Mouse (Mus musculus): ENCODE data around the gene Ppie. TPM values are rescaled to one million over a fixed set of nuclear protein-coding genes. Genes with fewer than 3 reads are reported as not detected.

Gene Ppie
- 41.2 and 43.8 TPM in 2 replicates for polyA plus RNA-seq (2015; fragmentation: Nextera tagmentation; extraction: Ambion mirVana)

DNA sequence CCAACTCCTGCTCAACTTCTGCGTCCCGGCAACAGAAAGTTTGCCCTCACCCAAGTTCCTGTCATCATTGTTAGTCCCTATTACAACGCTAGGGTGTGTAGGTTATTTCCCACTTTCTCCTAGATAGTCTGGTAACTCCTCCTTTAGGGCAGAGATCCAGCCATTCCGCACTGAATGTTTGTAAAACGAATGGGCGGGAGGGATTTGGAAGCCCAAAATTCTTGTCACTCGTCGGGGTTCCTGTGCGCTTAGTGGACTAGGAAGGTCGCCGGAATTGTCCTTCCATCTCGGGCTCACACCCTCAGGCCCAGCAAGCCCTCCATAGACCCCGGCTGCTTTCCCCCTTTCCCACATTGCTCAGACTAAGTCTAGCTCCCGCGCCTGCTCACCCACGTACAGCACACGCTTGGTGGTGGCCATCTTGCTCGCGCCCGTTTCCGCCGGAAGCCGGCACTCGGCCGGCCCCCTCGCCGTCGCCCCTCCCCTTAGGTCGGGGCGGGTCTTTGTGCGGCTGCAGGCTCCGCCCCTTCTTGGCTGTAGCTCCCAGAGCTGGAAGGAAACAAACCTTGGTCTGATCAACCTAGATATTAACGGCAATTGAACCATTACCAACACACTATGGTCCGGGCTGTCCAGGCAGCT, at the start of gene Ppie:
Gene Ppie, minus strand, starts transcription at position 439 of the 642 bp plus-strand sequence.
- Histone ChIP-seq H3K27me3 (replicated peaks; ENCODE audit: insufficient read depth, low read length) (no peaks in the 10 kb centered on the region), H3K9me3 (ENCODE audit: low read length) (no peaks in the 10 kb centered on the region), H3K4me1 (ENCODE audit: insufficient read depth, low read depth, low read length) (peaks cover 11% of the 10 kb centered on the region; the same call in 1 of the 2 replicates), H3K36me3 (ENCODE audit: insufficient read depth, low read length) (peaks cover 13% of the 10 kb centered on the region; the same call in 1 of the 2 replicates), H3K4me2 (replicated peaks; ENCODE audit: low read depth, low read length) (peak within 1 kb of the TSS; percentile 77), H3K4me3 (ENCODE audit: low read depth, low read length) (peak within 1 kb of the TSS; percentile 49), H3K27ac (ENCODE audit: low read length) (peak within 1 kb of the TSS; percentile 68), H3K9ac (replicated peaks; ENCODE audit: low read depth) (peak within 1 kb of the TSS; percentile 47)
- WGBS = under 1% methylated on average over 34 of the region's 34 CpGs
- DNase-seq (ENCODE audit: low spot score) (peak; percentile 94), ATAC-seq (peak; percentile 99)
- TF ChIP-seq EP300 (IDR thresholded peaks at IDR 0.05) = no peak
- TF ChIP-seq CTCF (IDR thresholded peaks at IDR 0.05) = peak; percentile 47

DNA sequence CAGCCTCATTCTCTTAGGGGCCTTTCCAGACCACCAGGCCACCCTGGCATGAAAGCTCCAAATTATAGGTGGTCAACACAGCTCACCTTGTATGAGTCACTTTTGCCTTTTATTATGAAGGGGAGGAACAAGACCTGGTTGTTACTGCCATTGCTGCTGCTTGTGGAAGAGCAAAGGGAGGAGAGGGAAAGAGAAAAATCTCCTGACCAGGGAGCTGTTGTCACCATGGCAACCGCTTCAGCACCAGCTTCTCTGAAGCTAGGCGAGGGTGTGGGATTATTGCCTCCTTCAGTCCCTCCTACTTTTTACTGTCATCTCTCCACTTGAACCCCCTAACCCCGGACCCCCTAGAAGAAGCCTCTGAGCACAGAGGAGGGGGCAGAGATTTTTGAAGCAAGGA, 45.1 kb upstream of the Ppie start:
- no peak overlapping the region for H3K27ac ChIP-seq (ENCODE audit: low read length)
- ATAC-seq (no peak), DNase-seq (ENCODE audit: low spot score) (no peak)
- H3K4me1 ChIP-seq (ENCODE audit: insufficient read depth, low read depth, low read length) = peaks cover 6% of the 10 kb centered on the region; the same call in 1 of the 2 replicates
- no peak overlapping the region for H3K9ac ChIP-seq (replicated peaks; ENCODE audit: low read depth)
- no peaks in the 10 kb centered on the region for H3K36me3 ChIP-seq (ENCODE audit: insufficient read depth, low read length)
- H3K9me3 ChIP-seq (ENCODE audit: low read length) = no peaks in the 10 kb centered on the region
- H3K27me3 ChIP-seq (replicated peaks; ENCODE audit: insufficient read depth, low read length) = peaks cover 37% of the 10 kb centered on the region
- WGBS = 53% methylated on average over 3 of the region's 3 CpGs
- no peak overlapping the region for H3K4me3 ChIP-seq (ENCODE audit: low read depth, low read length)
- TF ChIP-seq EP300 (IDR thresholded peaks at IDR 0.05) = no peak
- TF ChIP-seq CTCF (IDR thresholded peaks at IDR 0.05) = no peak
- no peak overlapping the region for H3K4me2 ChIP-seq (replicated peaks; ENCODE audit: low read depth, low read length)

DNA sequence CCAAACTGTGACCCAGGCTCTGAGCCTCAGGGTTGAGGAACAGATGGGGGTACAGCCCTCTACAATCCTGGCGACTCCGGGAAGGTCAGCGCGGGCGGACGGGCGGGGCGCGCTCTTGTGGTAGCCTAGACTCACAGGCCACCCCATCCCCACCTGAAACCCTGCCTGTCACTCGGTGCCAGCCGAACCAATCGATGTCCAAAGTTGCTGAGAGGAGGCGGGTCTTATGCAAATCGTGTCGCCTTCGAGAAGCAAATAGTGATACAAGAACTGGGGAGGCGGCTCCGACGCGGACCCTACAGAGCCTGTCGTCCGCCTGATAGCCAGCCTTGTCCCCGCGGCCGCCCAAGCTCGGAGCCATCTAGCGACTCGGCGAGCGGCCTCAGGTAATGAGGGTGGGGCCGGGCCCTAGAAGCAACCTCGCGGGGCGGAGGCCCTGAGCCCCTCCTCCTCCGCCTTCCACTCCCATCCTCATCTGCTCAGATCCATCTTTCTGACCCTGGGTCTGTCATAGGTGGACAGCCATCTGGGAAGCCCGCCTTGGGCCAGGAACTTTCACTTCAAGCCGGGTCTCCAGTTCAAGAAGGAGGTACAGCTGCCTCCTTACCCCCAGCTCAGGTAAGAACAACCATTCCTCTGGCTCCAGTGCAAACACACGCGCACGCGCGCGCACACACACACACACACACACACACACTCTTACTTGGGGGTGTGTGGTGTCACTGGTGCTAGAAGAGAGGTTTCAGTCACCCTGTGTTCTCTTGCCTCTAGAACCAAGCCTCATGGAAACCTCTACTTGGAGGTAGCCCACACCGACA, 43.7 kb upstream of the Ppie start:
- DNase-seq (ENCODE audit: low spot score) = peak; percentile 73
- Histone ChIP-seq H3K4me2 (replicated peaks; ENCODE audit: low read depth, low read length) (peak overlapping the region; percentile 56), H3K4me3 (ENCODE audit: low read depth, low read length) (peak overlapping the region; percentile 29), H3K9me3 (ENCODE audit: low read length) (no peaks in the 10 kb centered on the region), H3K27ac (ENCODE audit: low read length) (no peak overlapping the region), H3K9ac (replicated peaks; ENCODE audit: low read depth) (no peak overlapping the region), H3K4me1 (ENCODE audit: insufficient read depth, low read depth, low read length) (peaks cover 6% of the 10 kb centered on the region; the same call in 1 of the 2 replicates), H3K36me3 (ENCODE audit: insufficient read depth, low read length) (no peaks in the 10 kb centered on the region), H3K27me3 (replicated peaks; ENCODE audit: insufficient read depth, low read length) (peaks cover 37% of the 10 kb centered on the region)
- no peak for TF ChIP-seq EP300 (IDR thresholded peaks at IDR 0.05)
- no peak for TF ChIP-seq CTCF (IDR thresholded peaks at IDR 0.05)
- WGBS = 7% methylated on average over 42 of the region's 44 CpGs
- peak; percentile 89 for ATAC-seq

DNA sequence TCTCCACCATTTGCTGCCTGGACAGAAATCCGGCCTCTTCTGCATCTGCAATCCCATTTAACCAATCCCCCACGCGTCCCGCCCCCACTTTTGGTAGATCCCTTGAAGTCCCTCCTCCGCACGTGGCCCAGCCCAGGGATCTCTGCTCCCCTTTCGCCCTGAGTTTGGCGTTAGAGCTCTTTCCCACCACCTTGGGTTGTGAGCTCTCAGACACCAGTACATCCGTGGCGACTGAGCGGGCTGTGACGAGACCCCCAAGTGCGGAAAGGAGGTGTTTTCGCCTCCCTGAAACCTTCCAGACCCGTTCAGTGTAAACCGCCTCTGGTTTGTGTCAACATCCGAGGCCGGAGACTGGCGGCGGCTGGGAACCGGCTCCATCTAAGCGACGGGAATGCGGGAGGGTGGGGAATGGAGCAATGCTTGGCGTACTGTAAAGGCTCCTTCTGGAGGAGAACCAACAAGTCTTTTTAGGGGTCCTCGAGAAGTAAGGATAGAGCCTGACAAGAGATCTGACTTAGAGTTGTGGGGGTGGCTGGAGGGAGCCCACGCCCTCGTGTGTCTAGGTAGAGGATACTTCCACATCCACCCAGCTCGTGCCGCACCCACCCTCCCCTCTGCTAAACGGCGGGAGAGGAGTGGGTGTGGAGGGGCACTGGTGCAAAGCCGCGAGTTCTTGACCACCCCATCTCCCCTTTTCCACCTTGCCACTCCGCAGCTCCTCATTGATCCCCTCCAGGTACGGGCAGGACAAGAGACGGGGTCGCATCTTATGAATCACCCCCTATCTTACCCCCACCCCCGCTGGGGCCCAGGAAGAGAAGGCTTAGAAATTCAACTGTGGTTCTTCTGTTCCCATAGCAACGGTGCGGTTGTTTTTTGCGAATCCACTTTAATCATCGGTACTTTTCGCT, 42.8 kb upstream of the Ppie start, which contains the start of gene Hpcal4:
Gene Hpcal4, plus strand, starts transcription at position 900 of the 911 bp plus-strand sequence.
- TF ChIP-seq CTCF (IDR thresholded peaks at IDR 0.05) (no peak), EP300 (IDR thresholded peaks at IDR 0.05) (no peak)
- Histone ChIP-seq H3K4me2 (replicated peaks; ENCODE audit: low read depth, low read length) (peak within 1 kb of the TSS; percentile 56), H3K9me3 (ENCODE audit: low read length) (no peaks in the 10 kb centered on the region), H3K9ac (replicated peaks; ENCODE audit: low read depth) (no peak within 1 kb of the TSS), H3K27ac (ENCODE audit: low read length) (no peak within 1 kb of the TSS), H3K27me3 (replicated peaks; ENCODE audit: insufficient read depth, low read length) (peaks cover 37% of the 10 kb centered on the region), H3K4me1 (ENCODE audit: insufficient read depth, low read depth, low read length) (peaks cover 6% of the 10 kb centered on the region; the same call in 1 of the 2 replicates), H3K4me3 (ENCODE audit: low read depth, low read length) (peak within 1 kb of the TSS; percentile 29), H3K36me3 (ENCODE audit: insufficient read depth, low read length) (no peaks in the 10 kb centered on the region)
- ATAC-seq (peak; percentile 27; the same call in 1 of the 2 replicates), DNase-seq (ENCODE audit: low spot score) (peak; percentile 23)
- under 1% methylated on average over 44 of the region's 44 CpGs for WGBS

DNA sequence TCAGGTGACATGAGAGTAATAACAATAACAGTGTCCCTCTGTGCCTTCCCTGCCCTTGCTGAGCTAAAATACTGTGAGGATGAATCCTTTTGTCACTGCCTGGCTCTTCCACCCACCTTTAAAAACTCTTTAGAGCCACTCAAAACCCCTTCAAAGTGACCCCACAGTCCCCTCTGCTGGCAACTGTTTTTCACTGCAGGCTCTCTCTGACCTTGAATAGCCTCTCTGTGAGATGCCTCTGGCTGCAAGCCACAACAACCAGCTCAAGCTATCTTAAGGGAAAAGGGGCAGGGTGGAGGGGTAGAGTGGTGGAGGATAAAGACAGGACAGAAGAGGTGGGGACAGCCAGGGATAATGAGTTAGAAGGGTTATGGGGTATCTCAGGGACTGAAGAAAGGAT, 32.1 kb upstream of the Ppie start:
- no peak overlapping the region for H3K9ac ChIP-seq (replicated peaks; ENCODE audit: low read depth)
- H3K4me1 ChIP-seq (ENCODE audit: insufficient read depth, low read depth, low read length) = no peaks in the 10 kb centered on the region
- H3K27me3 ChIP-seq (replicated peaks; ENCODE audit: insufficient read depth, low read length) = no peaks in the 10 kb centered on the region
- no peak overlapping the region for H3K27ac ChIP-seq (ENCODE audit: low read length)
- DNase-seq (ENCODE audit: low spot score) (no peak), ATAC-seq (no peak)
- H3K9me3 ChIP-seq (ENCODE audit: low read length) = no peaks in the 10 kb centered on the region
- no peak overlapping the region for H3K4me3 ChIP-seq (ENCODE audit: low read depth, low read length)
- TF ChIP-seq EP300 (IDR thresholded peaks at IDR 0.05) = no peak
- TF ChIP-seq CTCF (IDR thresholded peaks at IDR 0.05) = no peak
- no peak overlapping the region for H3K4me2 ChIP-seq (replicated peaks; ENCODE audit: low read depth, low read length)
- no peaks in the 10 kb centered on the region for H3K36me3 ChIP-seq (ENCODE audit: insufficient read depth, low read length)

Measured in lung, postnatal 0 days (tissue).